Mouse (Mus musculus) small intestine, adult 2 months (tissue): ENCODE results near the gene Sugct. TPM values are rescaled to one million over a fixed set of nuclear protein-coding genes. Genes with fewer than 3 reads are reported as not detected.

ENCODE experiments used
- H3K27ac ChIP-seq: fragments of 200-500 bp; 2 replicates; pipeline ENCODE4 v1.5.1; 2012; ENCODE audit warnings: low read depth, low read length, control low read depth, inconsistent platforms; ENCODE audit not compliant: insufficient read depth
- H3K27me3 ChIP-seq: fragments of 200-500 bp; 2 replicates; pipeline ENCODE4 v1.6.1; 2012; ENCODE audit warnings: mild to moderate bottlenecking, moderate library complexity, low read length, inconsistent platforms; ENCODE audit not compliant: control insufficient read depth, insufficient read depth
- H3K36me3 ChIP-seq: fragments of 200-500 bp; 2 replicates; pipeline ENCODE4 v1.6.1; 2012; ENCODE audit warnings: mild to moderate bottlenecking, low read length, control low read depth, inconsistent platforms; ENCODE audit not compliant: control insufficient read depth, insufficient read depth
- H3K4me1 ChIP-seq: fragments of 200-500 bp; 2 replicates; pipeline ENCODE4 v1.6.1; 2012; ENCODE audit warnings: low read length, inconsistent platforms, mixed read lengths; ENCODE audit not compliant: control insufficient read depth, insufficient read depth, insufficient read length
- H3K4me3 ChIP-seq: fragments of 200-500 bp; 2 replicates; pipeline ENCODE4 v1.5.1; 2012; ENCODE audit warnings: low read depth, mild to moderate bottlenecking, control low read depth, inconsistent platforms, low read length, moderate library complexity
- CTCF ChIP-seq: fragments of 200-500 bp; IDR thresholded peaks from 2 replicates; pipeline ENCODE4 v1.5.1; 2012; ENCODE audit warnings: low read depth, mild to moderate bottlenecking, control low read depth, inconsistent platforms, low read length, moderate library complexity, mixed read lengths; ENCODE audit not compliant: insufficient replicate concordance, insufficient read length; ENCODE audit errors: extremely low read depth
- POLR2A ChIP-seq: fragments of 200-500 bp; IDR thresholded peaks from 2 replicates; pipeline ENCODE4 v1.6.1; 2012; ENCODE audit warnings: low read depth, mild to moderate bottlenecking, control low read depth, inconsistent platforms, low read length, moderate library complexity
- WGBS: fragments of 180-500 bp; shearing (Covaris S2); methylation state at CpG from one replicate; pipeline ENCODE4 v1.1.7; 2018; 5-methylcytosine and 5-hydroxymethylcytosine counted together
- polyA plus RNA-seq: library from polyadenylated mRNA; depleted of rRNA; stranded (reverse); fragments of >200 nt; gene quantifications from 2 replicates; pipeline ENCODE4 v1.2.3, GENCODE M21; 2012

Sugct gene
- polyA plus RNA-seq, 1 experiment = 1.5 TPM

DNA sequence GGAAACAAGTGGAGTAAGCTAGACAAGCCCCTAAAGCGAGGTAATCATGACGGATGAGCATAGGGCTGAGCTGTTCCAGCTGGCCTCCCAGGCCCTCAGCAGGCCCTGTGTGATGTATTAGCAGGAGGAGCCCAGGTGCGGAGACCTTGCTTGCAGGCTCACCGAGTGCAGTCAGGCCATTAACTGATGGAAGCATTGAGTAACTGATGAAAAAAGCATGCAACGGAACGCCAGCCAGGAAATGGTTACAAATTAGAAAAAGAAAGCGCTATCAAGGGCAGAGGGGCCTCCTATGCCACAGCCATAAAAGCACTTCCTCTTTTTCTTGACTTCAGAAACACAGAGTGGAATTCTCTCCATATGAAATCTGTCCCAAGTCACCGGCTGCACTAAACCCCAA lies 510.1 kb downstream of the Sugct start:
- Histone ChIP-seq H3K4me3 (no peak overlapping the region), H3K4me1 (no peaks in the 10 kb centered on the region), H3K27ac (no peak overlapping the region), H3K27me3 (no peaks in the 10 kb centered on the region), H3K36me3 (no peaks in the 10 kb centered on the region)
- no peak for TF ChIP-seq CTCF
- 37% methylated on average over 8 of the region's 8 CpGs for WGBS

DNA sequence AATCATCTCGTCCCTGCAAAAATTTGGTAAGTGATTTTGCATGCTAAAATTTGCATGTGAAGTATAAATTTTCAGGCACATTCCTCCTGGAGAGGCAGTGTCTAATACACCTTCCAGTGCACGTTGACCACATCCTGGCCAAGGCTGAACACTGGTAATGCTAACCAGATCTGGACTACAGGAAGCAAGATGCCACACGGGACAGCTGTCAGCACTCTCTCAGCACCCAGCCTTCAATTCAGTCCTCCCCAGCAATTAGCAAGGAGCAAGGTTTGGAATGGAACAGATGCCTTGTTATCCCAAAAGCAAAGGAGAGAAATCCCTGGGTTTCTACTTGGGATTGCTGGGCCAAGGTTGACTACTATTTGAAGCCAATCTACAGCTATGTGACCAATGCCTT lies 529.4 kb downstream of the Sugct start:
- H3K36me3 ChIP-seq = no peaks in the 10 kb centered on the region
- no peaks in the 10 kb centered on the region for H3K27me3 ChIP-seq
- no peaks in the 10 kb centered on the region for H3K4me1 ChIP-seq
- H3K4me3 ChIP-seq = no peak overlapping the region
- WGBS = 60% methylated on average over 3 of the region's 3 CpGs
- TF ChIP-seq POLR2A = no peak
- TF ChIP-seq CTCF = no peak
- no peak overlapping the region for H3K27ac ChIP-seq

DNA sequence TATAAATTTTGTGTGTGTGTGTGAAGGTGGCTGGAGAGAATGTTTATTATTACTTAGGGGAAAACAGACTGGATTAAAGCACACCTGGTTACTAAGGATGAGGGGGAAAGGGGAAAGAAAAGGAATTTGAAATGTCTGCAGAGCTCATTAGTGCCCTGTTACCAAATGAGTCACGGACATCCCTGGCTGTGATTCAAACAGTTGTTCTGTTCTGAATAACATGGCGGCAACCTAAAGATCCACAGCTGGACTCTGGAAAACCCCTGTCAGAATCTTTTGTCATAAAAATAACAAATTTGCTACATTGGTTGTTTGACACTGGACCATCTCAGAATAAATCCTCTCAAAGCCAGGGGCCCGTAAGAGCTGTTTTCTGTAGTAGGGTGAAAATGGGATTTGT lies 530.6 kb downstream of the Sugct start:
- H3K27me3 ChIP-seq = no peaks in the 10 kb centered on the region
- H3K4me1 ChIP-seq = no peaks in the 10 kb centered on the region
- H3K4me3 ChIP-seq = no peak overlapping the region
- 74% methylated on average over 3 of the region's 3 CpGs for WGBS
- H3K36me3 ChIP-seq = no peaks in the 10 kb centered on the region
- no peak overlapping the region for H3K27ac ChIP-seq
- TF ChIP-seq POLR2A = no peak
- TF ChIP-seq CTCF = no peak

DNA sequence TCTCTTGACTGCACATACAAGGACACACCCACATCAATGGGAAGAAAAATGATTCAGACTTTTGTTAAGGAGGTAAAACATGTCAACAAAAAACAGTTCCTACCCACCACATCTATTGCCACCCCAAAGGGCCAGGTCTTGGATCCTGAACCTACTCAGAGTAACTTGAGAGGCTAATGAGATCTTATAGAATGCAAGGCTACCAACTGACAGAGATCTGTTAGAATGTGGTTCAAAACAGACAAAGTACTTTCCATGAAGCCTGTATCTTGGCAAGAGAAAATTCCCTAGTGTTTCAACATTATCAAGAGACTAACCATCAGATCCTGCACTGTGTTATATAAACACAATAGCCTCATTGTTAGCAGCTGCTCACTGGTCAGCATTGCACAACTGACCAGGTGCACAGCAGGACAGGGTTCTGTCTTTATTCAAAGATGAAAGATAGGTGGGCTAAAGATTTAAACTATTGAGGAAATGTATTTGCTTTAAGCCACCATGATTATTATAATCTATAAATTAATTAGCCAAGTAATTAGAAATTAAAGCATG lies 548.8 kb downstream of the Sugct start:
- Histone ChIP-seq H3K4me1 (no peaks in the 10 kb centered on the region), H3K27ac (no peak overlapping the region), H3K27me3 (no peaks in the 10 kb centered on the region), H3K4me3 (no peak overlapping the region), H3K36me3 (no peaks in the 10 kb centered on the region)
- TF ChIP-seq POLR2A (no peak), CTCF (no peak)

DNA sequence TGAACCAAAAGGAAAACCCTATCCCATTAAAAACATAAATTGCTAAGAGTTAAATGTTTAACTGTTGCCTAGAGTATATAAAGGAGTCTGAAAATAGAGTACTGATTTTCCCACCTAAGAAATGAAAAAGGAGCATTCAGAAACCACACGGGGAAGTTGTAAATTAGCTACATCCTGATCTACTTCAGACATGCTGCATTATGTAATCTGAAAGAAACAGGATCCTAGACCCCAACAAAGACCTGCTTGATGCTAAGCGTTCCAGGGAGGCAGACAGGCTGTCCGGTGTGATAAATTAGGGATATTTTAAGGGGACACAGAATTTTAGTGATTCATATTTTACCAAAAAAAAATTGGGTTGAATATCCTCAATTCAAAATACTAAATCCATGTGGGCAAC lies 579.3 kb downstream of the Sugct start:
- Histone ChIP-seq H3K4me1 (no peaks in the 10 kb centered on the region), H3K27ac (no peak overlapping the region), H3K4me3 (no peak overlapping the region), H3K27me3 (no peaks in the 10 kb centered on the region), H3K36me3 (no peaks in the 10 kb centered on the region)
- TF ChIP-seq POLR2A (no peak), CTCF (no peak)
- 67% methylated on average over 3 of the region's 3 CpGs for WGBS

DNA sequence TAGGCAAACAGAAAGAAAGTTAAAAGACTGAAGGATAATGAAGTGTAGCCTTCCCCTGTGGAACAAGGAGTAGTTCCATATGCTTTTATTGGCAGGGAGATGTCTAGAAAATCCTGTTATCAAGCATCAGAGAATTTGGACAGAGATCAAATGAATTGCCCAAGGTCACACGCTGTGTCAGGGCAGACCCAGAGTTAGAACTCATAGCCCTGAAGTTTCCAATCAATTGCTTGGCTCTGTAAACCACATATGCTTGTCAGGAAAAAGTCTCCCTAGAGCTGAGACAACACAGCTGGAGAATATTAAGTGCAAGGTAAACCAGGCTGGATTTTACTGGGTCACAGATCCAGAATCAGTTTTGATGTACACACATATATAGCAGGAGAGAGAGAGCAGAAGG lies 593.0 kb downstream of the Sugct start:
- Histone ChIP-seq H3K4me3 (no peak overlapping the region), H3K36me3 (no peaks in the 10 kb centered on the region), H3K4me1 (no peaks in the 10 kb centered on the region), H3K27me3 (no peaks in the 10 kb centered on the region), H3K27ac (no peak overlapping the region)
- 71% methylated on average over 1 of the region's 1 CpGs for WGBS
- TF ChIP-seq CTCF (no peak), POLR2A (no peak)

DNA sequence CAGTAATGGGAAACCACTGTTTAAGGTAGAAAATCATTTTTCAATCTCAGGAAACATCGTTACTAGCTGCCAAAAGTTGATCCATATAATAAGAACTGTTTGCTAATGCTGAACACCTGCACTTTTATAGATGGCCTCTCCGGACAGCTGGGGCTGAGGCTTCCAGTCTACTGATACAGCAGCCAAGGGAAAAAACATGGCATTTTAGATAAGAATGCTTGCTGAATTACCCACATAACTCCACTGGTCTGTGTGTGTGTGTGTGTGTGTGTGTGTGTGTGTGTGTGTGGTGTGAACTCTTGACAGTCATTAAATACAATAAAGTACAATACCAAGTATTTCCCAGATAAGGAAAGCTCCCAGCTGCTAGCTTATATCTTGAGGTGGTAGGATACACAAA lies 608.8 kb downstream of the Sugct start:
- 18% methylated on average over 2 of the region's 2 CpGs for WGBS
- no peak overlapping the region for H3K4me3 ChIP-seq
- no peak overlapping the region for H3K27ac ChIP-seq
- no peaks in the 10 kb centered on the region for H3K36me3 ChIP-seq
- TF ChIP-seq POLR2A (no peak), CTCF (no peak)
- H3K27me3 ChIP-seq = no peaks in the 10 kb centered on the region
- no peaks in the 10 kb centered on the region for H3K4me1 ChIP-seq

DNA sequence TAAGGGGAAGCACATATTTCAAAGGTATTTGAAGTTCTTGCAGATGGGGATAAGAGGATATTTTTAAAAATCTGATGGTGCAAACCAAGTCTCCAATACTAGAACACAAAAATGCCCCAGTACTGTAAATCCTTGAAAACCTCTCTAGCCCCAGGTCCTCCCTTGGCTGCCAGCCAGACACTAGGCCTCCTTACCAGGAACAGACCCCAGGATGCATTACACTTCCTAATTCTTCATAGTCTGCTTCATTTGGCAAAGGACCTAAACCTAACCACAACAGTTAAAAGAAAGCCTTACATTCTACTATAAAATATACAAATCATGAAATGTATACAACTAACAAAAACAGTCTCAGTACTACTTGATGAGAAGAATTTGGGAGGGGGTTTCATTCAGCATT lies 609.2 kb downstream of the Sugct start:
- no peaks in the 10 kb centered on the region for H3K36me3 ChIP-seq
- H3K4me1 ChIP-seq = no peaks in the 10 kb centered on the region
- H3K27ac ChIP-seq = no peak overlapping the region
- H3K27me3 ChIP-seq = no peaks in the 10 kb centered on the region
- TF ChIP-seq POLR2A = no peak
- no peak for TF ChIP-seq CTCF
- H3K4me3 ChIP-seq = no peak overlapping the region
